Mouse (Mus musculus) myocyte (in vitro differentiated cells): ENCODE results near the gene Rere.

Experiments used
- E2F4 ChIP-seq: IDR thresholded peaks from one replicate; pipeline ENCODE4 v1.6.1; 2011; ENCODE audit warnings: mild to moderate bottlenecking, control low read depth, moderate library complexity; ENCODE audit not compliant: insufficient read depth
- MAX ChIP-seq: IDR thresholded peaks from one replicate; pipeline ENCODE4 v1.6.1; 2011; ENCODE audit warnings: low read depth, mild to moderate bottlenecking, control low read depth
- POLR2A ChIP-seq: IDR thresholded peaks from one replicate; pipeline ENCODE4 v1.6.1; 2011; ENCODE audit warnings: low read depth, mild to moderate bottlenecking, control low read depth, moderate library complexity; ENCODE audit not compliant: insufficient read length
- POLR2AphosphoS2 ChIP-seq: IDR thresholded peaks from one replicate; pipeline ENCODE4 v1.6.1; 2011; ENCODE audit warnings: low read depth, control low read depth; ENCODE audit not compliant: insufficient read length
- REST ChIP-seq: IDR thresholded peaks from one replicate; pipeline ENCODE4 v1.6.1; 2011; ENCODE audit warnings: mild to moderate bottlenecking, control low read depth, moderate library complexity; ENCODE audit not compliant: insufficient read depth, insufficient read length
- TCF3 ChIP-seq: IDR thresholded peaks from one replicate; pipeline ENCODE4 v1.6.1; 2011; ENCODE audit warnings: low read depth, control low read depth; ENCODE audit not compliant: insufficient read length
- USF1 ChIP-seq: IDR thresholded peaks from one replicate; pipeline ENCODE4 v1.6.1; 2011; ENCODE audit warnings: low read depth, mild to moderate bottlenecking, control low read depth, moderate library complexity

- no peak for TF ChIP-seq MAX
- TF ChIP-seq USF1, result no peak
- no peak for TF ChIP-seq POLR2A
- no peak for TF ChIP-seq POLR2AphosphoS2
- no peak for TF ChIP-seq E2F4
- no peak for TF ChIP-seq REST
- TF ChIP-seq TCF3, result no peak
Measured at GRCm38 (mm10) chr4:150327476-150327875, 46.0 kb downstream of the Rere start.
